Mouse (Mus musculus): ENCODE measurements at regions not wholly inside any gene's neighbourhood (a gene's known extent, or its start where the extent isn't known, plus 50 kb on each side); places are given as distances from the start of the nearest gene placed in this dataset.

GRCm38 (mm10) chr2:54154501-54155183, 69.3 kb upstream of the Rprm start:
- Histone ChIP-seq H3K27ac (ENCODE audit: low read depth, low read length) (no peak overlapping the region), H3K36me3 (ENCODE audit: control insufficient read depth, insufficient read depth) (no peaks in the 10 kb centered on the region), H3K4me2 (replicated peaks; ENCODE audit: low read depth) (no peak overlapping the region), H3K4me3 (ENCODE audit: low read depth, low read length) (no peak overlapping the region), H3K9ac (ENCODE audit: low read depth, low read length) (no peak overlapping the region), H3K27me3 (replicated peaks; ENCODE audit: control insufficient read depth, insufficient read depth, low read length) (no peaks in the 10 kb centered on the region), H3K4me1 (replicated peaks; ENCODE audit: control insufficient read depth, insufficient read depth, low read length) (no peaks in the 10 kb centered on the region), H3K9me3 (ENCODE audit: control insufficient read depth) (no peaks in the 10 kb centered on the region)
- 47% methylated on average over 4 of the region's 4 CpGs for WGBS
- no peak for TF ChIP-seq CTCF (IDR thresholded peaks at IDR 0.05; ENCODE audit: low read depth)
- no peak for ATAC-seq

- H3K9me3 ChIP-seq (ENCODE audit: control insufficient read depth), result no peaks in the 10 kb centered on the region
- no peak overlapping the region for H3K4me3 ChIP-seq (ENCODE audit: low read depth, low read length)
- no peak overlapping the region for H3K9ac ChIP-seq (ENCODE audit: low read depth, low read length)
- no peak for TF ChIP-seq CTCF (IDR thresholded peaks at IDR 0.05; ENCODE audit: low read depth)
- WGBS, result 58% methylated on average over 8 of the region's 8 CpGs
- H3K4me1 ChIP-seq (replicated peaks; ENCODE audit: control insufficient read depth, insufficient read depth, low read length), result no peaks in the 10 kb centered on the region
- no peak overlapping the region for H3K4me2 ChIP-seq (replicated peaks; ENCODE audit: low read depth)
- no peaks in the 10 kb centered on the region for H3K36me3 ChIP-seq (ENCODE audit: control insufficient read depth, insufficient read depth)
- H3K27ac ChIP-seq (ENCODE audit: low read depth, low read length), result no peak overlapping the region
- no peak for ATAC-seq
- no peaks in the 10 kb centered on the region for H3K27me3 ChIP-seq (replicated peaks; ENCODE audit: control insufficient read depth, insufficient read depth, low read length)
Measured at GRCm38 (mm10) chr2:54158689-54159630, 73.6 kb upstream of the Rprm start.

- H3K4me1 ChIP-seq (replicated peaks; ENCODE audit: control insufficient read depth, insufficient read depth, low read length), result no peaks in the 10 kb centered on the region
- 67% methylated on average over 2 of the region's 2 CpGs for WGBS
- H3K36me3 ChIP-seq (ENCODE audit: control insufficient read depth, insufficient read depth), result no peaks in the 10 kb centered on the region
- no peak overlapping the region for H3K9ac ChIP-seq (ENCODE audit: low read depth, low read length)
- no peaks in the 10 kb centered on the region for H3K9me3 ChIP-seq (ENCODE audit: control insufficient read depth)
- no peaks in the 10 kb centered on the region for H3K27me3 ChIP-seq (replicated peaks; ENCODE audit: control insufficient read depth, insufficient read depth, low read length)
- TF ChIP-seq CTCF (IDR thresholded peaks at IDR 0.05; ENCODE audit: low read depth), result no peak
- no peak overlapping the region for H3K4me2 ChIP-seq (replicated peaks; ENCODE audit: low read depth)
- no peak overlapping the region for H3K4me3 ChIP-seq (ENCODE audit: low read depth, low read length)
- ATAC-seq, result no peak
- no peak overlapping the region for H3K27ac ChIP-seq (ENCODE audit: low read depth, low read length)
Measured at GRCm38 (mm10) chr2:54177549-54177948, 92.2 kb upstream of the Rprm start.

GRCm38 (mm10) chr2:54190828-54191227, 105.5 kb upstream of the Rprm start:
- Histone ChIP-seq H3K4me3 (ENCODE audit: low read depth, low read length) (no peak overlapping the region), H3K9ac (ENCODE audit: low read depth, low read length) (no peak overlapping the region), H3K4me2 (replicated peaks; ENCODE audit: low read depth) (no peak overlapping the region), H3K27ac (ENCODE audit: low read depth, low read length) (no peak overlapping the region), H3K27me3 (replicated peaks; ENCODE audit: control insufficient read depth, insufficient read depth, low read length) (no peaks in the 10 kb centered on the region), H3K4me1 (replicated peaks; ENCODE audit: control insufficient read depth, insufficient read depth, low read length) (no peaks in the 10 kb centered on the region), H3K9me3 (ENCODE audit: control insufficient read depth) (no peaks in the 10 kb centered on the region), H3K36me3 (ENCODE audit: control insufficient read depth, insufficient read depth) (no peaks in the 10 kb centered on the region)
- TF ChIP-seq CTCF (IDR thresholded peaks at IDR 0.05; ENCODE audit: low read depth), result no peak
- no peak for ATAC-seq
- WGBS, result 80% methylated on average over 4 of the region's 4 CpGs

GRCm38 (mm10) chr2:54198343-54198742, 113.0 kb upstream of the Rprm start:
- Histone ChIP-seq H3K4me3 (ENCODE audit: low read depth, low read length) (no peak overlapping the region), H3K27ac (ENCODE audit: low read depth, low read length) (no peak overlapping the region), H3K4me2 (replicated peaks; ENCODE audit: low read depth) (no peak overlapping the region), H3K36me3 (ENCODE audit: control insufficient read depth, insufficient read depth) (no peaks in the 10 kb centered on the region), H3K27me3 (replicated peaks; ENCODE audit: control insufficient read depth, insufficient read depth, low read length) (no peaks in the 10 kb centered on the region), H3K4me1 (replicated peaks; ENCODE audit: control insufficient read depth, insufficient read depth, low read length) (no peaks in the 10 kb centered on the region), H3K9ac (ENCODE audit: low read depth, low read length) (no peak overlapping the region), H3K9me3 (ENCODE audit: control insufficient read depth) (no peaks in the 10 kb centered on the region)
- TF ChIP-seq CTCF (IDR thresholded peaks at IDR 0.05; ENCODE audit: low read depth), result no peak
- no peak for ATAC-seq

GRCm38 (mm10) chr2:54215597-54215996, 130.2 kb upstream of the Rprm start:
- no peaks in the 10 kb centered on the region for H3K9me3 ChIP-seq (ENCODE audit: control insufficient read depth)
- H3K27ac ChIP-seq (ENCODE audit: low read depth, low read length), result no peak overlapping the region
- WGBS, result 57% methylated on average over 3 of the region's 3 CpGs
- H3K4me2 ChIP-seq (replicated peaks; ENCODE audit: low read depth), result no peak overlapping the region
- no peak for ATAC-seq
- H3K4me3 ChIP-seq (ENCODE audit: low read depth, low read length), result no peak overlapping the region
- H3K9ac ChIP-seq (ENCODE audit: low read depth, low read length), result no peak overlapping the region
- H3K4me1 ChIP-seq (replicated peaks; ENCODE audit: control insufficient read depth, insufficient read depth, low read length), result no peaks in the 10 kb centered on the region
- no peaks in the 10 kb centered on the region for H3K36me3 ChIP-seq (ENCODE audit: control insufficient read depth, insufficient read depth)
- no peaks in the 10 kb centered on the region for H3K27me3 ChIP-seq (replicated peaks; ENCODE audit: control insufficient read depth, insufficient read depth, low read length)
- TF ChIP-seq CTCF (IDR thresholded peaks at IDR 0.05; ENCODE audit: low read depth), result no peak
